Mouse (Mus musculus) liver, embryonic 14.5 days (tissue): ENCODE results near the gene Lrrc46. TPM values are rescaled to one million over a fixed set of nuclear protein-coding genes. Genes with fewer than 3 reads are reported as not detected.

Experiments
- ATAC-seq: fragments of 200-750 bp; cut with Nextera tagmentation; 2 replicates; pipeline ENCODE4 v1.8.0; 2017; ENCODE audit warnings: moderate number of reproducible peaks, mild to moderate bottlenecking, moderate library complexity; ENCODE audit not compliant: insufficient read depth
- DNase-seq, 3 experiments: peaks; one replicate each; pipeline ENCODE4 v3.0.0-alpha.2; 2012 to 2013; ENCODE audit warnings: low read depth in 3 of 3, low spot score in 3 of 3
- H3K27ac ChIP-seq: fragments of 300-500 bp; sonication (generic); 2 replicates; pipeline ENCODE4 v1.5.1; 2014; ENCODE audit warnings: moderate library complexity, mild to moderate bottlenecking, control low read depth, inconsistent platforms
- H3K27me3 ChIP-seq: fragments of 300-500 bp; sonication (generic); 2 replicates; pipeline ENCODE4 v1.6.1; 2014; ENCODE audit warnings: mild to moderate bottlenecking, low read length, moderate library complexity; ENCODE audit not compliant: control insufficient read depth, insufficient read depth
- H3K36me3 ChIP-seq: fragments of 300-500 bp; sonication (generic); replicated peaks from 2 replicates; pipeline ENCODE4 v1.6.1; 2014; ENCODE audit warnings: low read depth; ENCODE audit not compliant: control insufficient read depth, insufficient read depth
- H3K4me1 ChIP-seq, 2 experiments: fragments of 200-500 bp in 1 of 2; fragments of 300-500 bp in 1 of 2; sonication (generic) in 1 of 2; replicated peaks; 2 replicates each; pipeline ENCODE4 v1.6.1; 2012 to 2014; ENCODE audit warnings: antibody characterized with exemption in 1 of 2, inconsistent platforms in 1 of 2, low read length in 1 of 2; ENCODE audit not compliant: control insufficient read depth in 2 of 2, insufficient read depth in 2 of 2
- H3K4me2 ChIP-seq: fragments of 300-500 bp; sonication (generic); 2 replicates; pipeline ENCODE4 v1.6.1; 2014; ENCODE audit warnings: low read depth, mild to moderate bottlenecking, control low read depth, moderate library complexity
- H3K4me3 ChIP-seq, 2 experiments: fragments of 200-500 bp in 1 of 2; fragments of 300-500 bp in 1 of 2; sonication (generic) in 1 of 2; 2 replicates each; pipeline ENCODE4 v1.5.1; 2012 to 2014; ENCODE audit warnings: low read depth in 2 of 2, low read length in 2 of 2, mild to moderate bottlenecking in 2 of 2, control low read depth in 1 of 2, inconsistent platforms in 1 of 2, moderate library complexity in 1 of 2; ENCODE audit not compliant: insufficient read depth in 1 of 2
- H3K9ac ChIP-seq: fragments of 300-500 bp; sonication (generic); replicated peaks from 2 replicates; pipeline ENCODE4 v1.6.1; 2014; ENCODE audit warnings: mild to moderate bottlenecking, control low read depth, moderate library complexity
- H3K9me3 ChIP-seq: fragments of 300-500 bp; sonication (generic); 2 replicates; pipeline ENCODE4 v1.6.1; 2016; ENCODE audit warnings: low read length, mixed read lengths; ENCODE audit not compliant: control insufficient read depth
- CTCF ChIP-seq: IDR thresholded peaks from 2 replicates; pipeline ENCODE4 v1.5.1; 2016; ENCODE audit warnings: antibody characterized with exemption, low read depth, control low read depth
- EP300 ChIP-seq: IDR thresholded peaks from 2 replicates; pipeline ENCODE4 v1.6.1; 2016; ENCODE audit warnings: antibody characterized with exemption, low read depth
- WGBS: fragments of 180-500 bp; shearing (Covaris S2); extraction: QIAGEN DNeasy Blood & Tissue Kit; methylation state at CpG from one replicate; pipeline ENCODE4 v1.1.7; 2014; ENCODE audit not compliant: insufficient replicate concordance; 5-methylcytosine and 5-hydroxymethylcytosine counted together
- polyA plus RNA-seq, 2 experiments: library from polyadenylated mRNA; depleted of rRNA in 1 of 2; stranded (reverse) in 1 of 2; unstranded in 1 of 2; fragments of >200 nt; fragmentation: Nextera tagmentation in 1 of 2; extraction: Ambion mirVana in 1 of 2; gene quantifications; 2 replicates each; pipeline versions ENCODE4 v1.2.1 to v1.2.3; 2012 to 2014

Lrrc46 gene
- polyA plus RNA-seq, 2 experiments: 0.20 to 0.28 TPM

GRCm38 (mm10) chr11:97040301-97041021 lies 746 bp downstream of the Lrrc46 start:
- Histone ChIP-seq H3K36me3 (no peaks in the 10 kb centered on the region), H3K27ac (no peak overlapping the region), H3K9ac (peak overlapping the region; percentile 62), H3K4me3 (peak overlapping the region; percentile 72 to 87), H3K4me2 (peak overlapping the region; percentile 89), H3K4me1 (peaks cover 9 to 12% of the 10 kb centered on the region in 2 experiments), H3K9me3 (no peaks in the 10 kb centered on the region), H3K27me3 (no peaks in the 10 kb centered on the region)
- 32% methylated on average over 12 of the region's 12 CpGs for WGBS
- no peak for TF ChIP-seq EP300
- no peak for ATAC-seq
- DNase-seq: no peak

- Histone ChIP-seq H3K9me3 (no peaks in the 10 kb centered on the region), H3K9ac (no peak overlapping the region), H3K4me3 (no peak overlapping the region), H3K4me2 (no peak overlapping the region), H3K27me3 (no peaks in the 10 kb centered on the region), H3K4me1 (peaks cover 9 to 12% of the 10 kb centered on the region in 2 experiments), H3K36me3 (no peaks in the 10 kb centered on the region), H3K27ac (no peak overlapping the region)
- WGBS: 59% methylated on average over 7 of the region's 7 CpGs
- TF ChIP-seq CTCF: no peak
- TF ChIP-seq EP300: no peak
- ATAC-seq: no peak
- no peak for DNase-seq
Measured at GRCm38 (mm10) chr11:97038881-97039280, 2.3 kb downstream of the Lrrc46 start.

- DNase-seq (no peak), ATAC-seq (no peak)
- no peaks in the 10 kb centered on the region for H3K9me3 ChIP-seq
- 65% methylated on average over 5 of the region's 5 CpGs for WGBS
- H3K36me3 ChIP-seq: no peaks in the 10 kb centered on the region
- H3K27ac ChIP-seq: no peak overlapping the region
- H3K4me2 ChIP-seq: no peak overlapping the region
- TF ChIP-seq EP300 (no peak), CTCF (no peak)
- H3K27me3 ChIP-seq: no peaks in the 10 kb centered on the region
- peaks cover 2 to 6% of the 10 kb centered on the region in 2 experiments; a peak in 3 of 4 replicates for H3K4me1 ChIP-seq
- no peak overlapping the region for H3K9ac ChIP-seq
- H3K4me3 ChIP-seq: no peak overlapping the region
Measured at GRCm38 (mm10) chr11:97036141-97036540, 5.1 kb downstream of the Lrrc46 start.

GRCm38 (mm10) chr11:97033781-97034180 lies 7.4 kb downstream of the Lrrc46 start:
- 79% methylated on average over 4 of the region's 4 CpGs for WGBS
- Histone ChIP-seq H3K4me3 (no peak overlapping the region), H3K4me2 (no peak overlapping the region), H3K36me3 (no peaks in the 10 kb centered on the region), H3K27me3 (no peaks in the 10 kb centered on the region), H3K9me3 (no peaks in the 10 kb centered on the region), H3K9ac (no peak overlapping the region), H3K27ac (no peak overlapping the region), H3K4me1 (peaks cover 0 to 3% of the 10 kb centered on the region in 2 experiments; a peak in 1 of 4 replicates)
- ATAC-seq (no peak), DNase-seq (no peak)
- no peak for TF ChIP-seq CTCF
- TF ChIP-seq EP300: no peak

GRCm38 (mm10) chr11:97032499-97032898 lies 8.7 kb downstream of the Lrrc46 start:
- TF ChIP-seq CTCF (no peak), EP300 (no peak)
- no peak for DNase-seq
- Histone ChIP-seq H3K4me1 (peaks cover 0 to 3% of the 10 kb centered on the region in 2 experiments; a peak in 1 of 4 replicates), H3K36me3 (no peaks in the 10 kb centered on the region), H3K27ac (no peak overlapping the region), H3K27me3 (no peaks in the 10 kb centered on the region), H3K4me2 (no peak overlapping the region), H3K9ac (no peak overlapping the region), H3K4me3 (no peak overlapping the region), H3K9me3 (no peaks in the 10 kb centered on the region)
- 80% methylated on average over 4 of the region's 4 CpGs for WGBS
- ATAC-seq: no peak
